Mouse (Mus musculus): Measurements from ENCODE around the gene Pax5.

Gene Pax5

DNA sequence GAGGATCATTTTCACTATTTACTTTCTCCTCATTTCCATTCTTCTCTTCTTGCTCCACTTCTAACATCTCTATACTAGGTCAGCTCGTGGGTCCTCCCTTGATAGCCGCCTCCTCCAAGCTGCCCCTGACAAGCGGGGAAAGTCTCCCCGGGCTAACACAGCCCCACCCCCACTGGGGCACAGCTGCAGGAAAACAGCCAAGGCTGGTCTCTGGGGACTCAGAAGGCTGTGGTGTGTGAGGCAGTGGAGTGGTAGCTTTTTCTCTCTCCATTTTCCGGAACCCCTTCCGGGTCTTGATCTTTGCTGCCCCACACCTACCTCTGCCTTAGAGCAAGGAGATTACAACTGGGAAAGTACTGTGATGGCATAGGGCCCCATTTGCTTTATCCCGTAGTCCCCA, 4.3 kb downstream of the Pax5 start:
- in situ Hi-C loops (cut with MboI, MseI), result no loop called here

DNA sequence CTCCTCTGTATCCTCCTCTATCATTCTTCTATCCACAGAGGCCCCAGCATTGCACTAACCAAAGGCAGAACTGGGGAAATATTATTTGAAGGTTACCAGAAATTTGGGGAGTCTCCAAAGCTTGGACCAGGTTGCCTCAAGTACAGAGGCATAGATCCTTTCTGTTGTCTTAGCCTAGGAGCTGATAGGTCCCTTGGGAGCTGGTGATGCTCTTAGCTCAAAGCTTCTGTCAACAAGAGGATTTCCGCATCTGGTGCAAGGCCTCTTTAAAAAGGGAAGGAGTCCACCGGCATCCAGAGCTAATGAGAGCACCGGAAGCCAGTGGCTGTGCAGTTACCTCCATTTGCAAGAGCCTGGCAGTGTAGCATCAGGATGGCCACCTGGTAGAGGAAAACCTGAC, 5.1 kb downstream of the Pax5 start:
- in situ Hi-C loops (cut with MboI, MseI), result no loop called here

DNA sequence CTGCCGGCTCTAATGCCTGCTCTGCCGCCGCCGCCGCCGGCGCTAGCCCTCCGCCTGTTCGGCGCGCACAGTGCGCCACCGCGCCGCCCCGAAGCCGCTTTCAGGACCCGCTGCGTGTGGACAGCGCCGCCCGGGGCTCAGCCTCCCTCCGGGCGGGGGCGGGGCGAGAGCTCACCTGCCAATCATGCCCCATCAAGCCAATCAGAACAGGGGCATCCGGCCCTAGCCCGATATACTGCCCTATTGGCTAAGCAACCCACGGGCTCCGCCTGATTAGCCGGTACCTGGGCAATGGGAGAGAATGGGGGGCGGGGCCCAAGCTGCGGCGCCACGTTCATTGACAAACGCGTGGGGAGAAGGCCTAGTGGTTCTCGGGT, 5.9 kb downstream of the Pax5 start:
- in situ Hi-C loops (cut with MboI, MseI), result no loop called here

DNA sequence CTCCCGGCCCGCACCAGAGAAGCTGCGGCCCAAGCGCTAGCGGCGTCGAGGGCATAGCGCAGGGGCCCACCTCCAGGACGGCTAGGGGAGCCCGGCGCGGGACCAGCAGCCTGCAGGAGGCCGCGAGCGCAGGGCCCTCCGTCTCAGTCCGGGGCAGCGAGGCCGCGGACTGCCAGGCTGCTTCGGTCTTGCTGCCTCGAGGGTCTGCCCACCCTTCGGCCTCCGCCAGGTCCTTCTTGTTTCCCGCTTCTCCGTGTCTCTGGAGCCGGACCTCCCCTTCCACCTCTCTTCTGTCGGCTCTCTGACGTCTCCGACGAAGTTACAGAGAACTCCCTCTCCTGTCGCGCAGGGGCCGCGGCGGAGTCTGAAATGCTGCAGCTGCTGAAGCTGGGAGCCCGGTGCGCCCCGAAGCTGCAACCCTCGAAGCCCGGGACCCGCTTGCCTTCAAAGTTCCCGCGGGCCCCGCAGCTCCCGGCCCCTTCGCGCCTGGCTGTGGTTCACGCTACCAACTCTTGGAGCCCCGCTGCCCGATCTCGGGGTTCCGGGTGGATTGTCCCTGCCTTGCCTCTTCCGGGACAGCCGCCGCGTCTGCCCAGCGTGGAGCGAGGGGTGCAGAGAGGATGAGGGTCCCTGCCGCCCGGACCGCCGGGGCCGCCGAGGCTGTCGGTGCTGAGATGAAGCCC, 6.5 kb downstream of the Pax5 start:
- in situ Hi-C loops (cut with MboI, MseI), result no loop called here

DNA sequence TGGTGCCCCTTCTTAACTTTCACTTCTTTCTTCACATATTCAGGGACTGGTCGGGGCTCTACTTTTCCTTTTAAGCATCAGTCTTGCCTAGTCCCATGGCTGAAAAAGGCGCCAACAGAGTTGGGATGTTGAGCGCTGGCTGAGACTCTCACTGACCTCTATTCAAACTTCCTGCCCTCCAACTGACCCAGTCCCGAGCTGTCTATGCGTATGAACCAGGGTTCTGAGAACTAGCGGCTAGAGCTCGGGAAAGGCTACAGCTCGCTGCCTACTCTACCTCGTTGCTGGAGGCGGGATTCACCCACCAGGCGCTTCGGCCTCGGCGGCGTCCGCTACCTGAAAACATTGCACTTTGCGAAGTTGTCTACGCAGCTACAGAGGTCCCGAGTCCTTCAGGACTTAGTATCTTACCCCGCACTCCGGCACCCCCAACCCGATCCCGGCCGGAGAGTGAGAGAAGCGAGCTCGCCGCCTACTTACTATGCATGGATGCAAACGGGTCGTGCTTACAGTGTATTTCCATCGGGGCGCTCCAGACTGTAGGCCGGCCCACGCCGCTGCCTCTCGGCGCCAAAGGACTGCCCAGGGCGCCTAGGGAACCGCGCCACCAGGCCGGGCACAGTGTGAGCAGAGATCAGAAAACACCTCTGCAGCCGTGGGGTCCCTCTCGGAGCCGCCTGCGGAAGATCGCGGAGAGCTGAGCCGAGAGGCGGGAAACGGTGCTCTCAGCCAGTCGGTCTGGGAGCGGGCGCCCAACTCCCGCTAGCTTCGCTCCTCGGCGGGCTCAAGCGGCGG, 7.2 kb downstream of the Pax5 start:
- in situ Hi-C loops (cut with MboI, MseI), result no loop called here

DNA sequence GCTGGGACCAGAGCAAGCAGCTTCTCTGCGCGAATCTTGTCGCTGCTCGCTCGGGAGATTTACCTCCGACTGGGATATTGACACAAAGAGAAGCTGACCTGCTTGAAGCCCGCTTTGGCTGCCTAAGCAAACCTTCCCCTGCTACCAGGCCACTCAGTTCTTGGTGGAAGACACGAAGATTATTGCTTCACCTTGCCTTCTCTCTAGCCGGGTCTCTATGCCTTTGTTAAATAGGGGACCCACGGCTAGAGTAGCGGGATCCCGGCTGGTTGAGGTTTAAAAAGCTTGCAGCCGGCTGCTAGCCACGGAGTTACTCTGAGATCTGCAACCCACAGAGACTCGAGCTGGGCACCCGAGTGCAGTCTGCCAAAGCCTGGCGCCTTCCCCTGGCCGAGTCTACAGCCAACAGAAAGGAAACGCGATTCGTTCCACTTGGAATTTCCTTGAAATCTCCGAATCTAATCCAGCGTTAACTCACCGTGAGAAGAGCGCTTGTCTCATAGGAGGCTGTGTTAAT, 8.2 kb downstream of the Pax5 start:
- in situ Hi-C loops (cut with MboI, MseI), result no loop called here

DNA sequence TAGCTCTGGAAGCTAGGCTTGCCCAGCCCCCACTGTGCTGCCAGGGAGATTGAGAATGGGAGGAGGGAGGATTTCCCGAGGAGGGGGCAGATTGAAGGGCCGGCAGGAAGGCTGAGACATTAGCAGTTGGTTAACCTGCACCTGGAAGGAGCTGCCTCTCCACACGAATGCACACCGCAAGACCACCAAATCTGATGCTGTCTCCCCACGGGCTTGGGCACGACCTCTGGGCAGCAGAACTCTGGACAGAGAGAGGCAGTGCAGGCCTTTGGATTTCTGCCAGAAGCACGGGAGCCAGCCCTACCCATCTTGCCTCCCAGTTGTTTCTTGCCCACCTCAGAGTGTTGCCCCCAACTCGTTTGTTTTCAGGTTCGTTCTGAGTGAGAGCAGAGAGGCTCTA, 8.8 kb downstream of the Pax5 start:
- in situ Hi-C loops (cut with MboI, MseI), result no loop called here

DNA sequence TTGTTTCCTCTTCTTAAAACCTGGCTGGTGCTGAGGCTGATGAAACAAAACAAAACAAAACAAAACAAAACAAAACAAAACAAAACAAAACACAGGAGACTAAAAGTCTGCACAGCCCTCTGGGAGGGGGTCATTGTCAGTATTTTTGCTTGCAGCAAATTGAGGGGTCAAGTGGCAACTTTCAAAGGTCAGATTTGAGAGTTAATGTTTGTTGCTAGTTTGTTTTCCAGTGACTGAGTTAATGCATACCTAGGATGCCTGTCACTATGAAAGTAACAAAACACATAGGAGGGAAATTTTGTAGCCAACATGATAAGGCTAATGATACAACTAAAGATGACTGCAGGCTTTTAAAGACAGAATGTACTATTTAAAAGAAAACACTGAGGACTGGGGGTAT, 13.6 kb downstream of the Pax5 start:
- in situ Hi-C loops (cut with MboI, MseI), result no loop called here

DNA sequence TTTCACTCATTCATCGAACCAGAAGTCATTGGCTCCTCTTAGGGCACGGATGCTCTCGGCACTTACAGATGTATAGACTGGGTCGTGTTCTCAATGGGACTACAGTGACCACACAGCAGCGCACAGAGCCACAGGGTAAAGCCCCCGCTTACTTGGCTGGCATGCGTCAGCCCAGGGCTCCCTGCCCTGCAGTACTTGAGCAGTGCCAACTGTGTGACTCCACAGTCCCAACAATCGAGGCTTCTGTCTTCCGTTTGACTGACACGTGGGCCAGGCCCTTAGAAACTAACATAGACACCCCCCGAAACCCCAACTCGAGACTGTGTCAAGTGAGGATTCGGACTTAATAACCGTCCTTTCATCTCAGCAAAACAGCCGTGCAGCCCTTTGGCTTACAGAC, 15.9 kb downstream of the Pax5 start:
- in situ Hi-C loops (cut with MboI, MseI), result no loop called here

DNA sequence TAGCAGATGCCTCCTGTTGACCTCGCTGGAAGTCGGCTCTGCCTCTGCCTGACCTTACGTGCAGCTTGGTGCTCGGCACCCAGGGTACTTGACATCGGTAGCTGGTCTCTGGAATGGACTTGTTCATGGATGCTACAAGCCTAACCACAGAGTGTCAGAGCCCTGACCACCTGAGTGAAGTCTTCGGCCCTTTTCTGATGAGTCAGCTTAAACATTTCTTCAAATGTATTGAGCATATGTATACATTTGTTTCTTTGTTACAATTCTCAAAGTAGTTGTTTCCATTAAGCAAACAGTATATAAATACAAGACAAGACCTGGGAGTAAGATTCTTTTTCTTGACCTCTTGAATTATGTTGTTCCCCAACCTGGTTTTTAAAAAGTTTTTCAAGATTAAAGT, 24.7 kb downstream of the Pax5 start:
- in situ Hi-C loops (cut with MboI, MseI), result no loop called here

DNA sequence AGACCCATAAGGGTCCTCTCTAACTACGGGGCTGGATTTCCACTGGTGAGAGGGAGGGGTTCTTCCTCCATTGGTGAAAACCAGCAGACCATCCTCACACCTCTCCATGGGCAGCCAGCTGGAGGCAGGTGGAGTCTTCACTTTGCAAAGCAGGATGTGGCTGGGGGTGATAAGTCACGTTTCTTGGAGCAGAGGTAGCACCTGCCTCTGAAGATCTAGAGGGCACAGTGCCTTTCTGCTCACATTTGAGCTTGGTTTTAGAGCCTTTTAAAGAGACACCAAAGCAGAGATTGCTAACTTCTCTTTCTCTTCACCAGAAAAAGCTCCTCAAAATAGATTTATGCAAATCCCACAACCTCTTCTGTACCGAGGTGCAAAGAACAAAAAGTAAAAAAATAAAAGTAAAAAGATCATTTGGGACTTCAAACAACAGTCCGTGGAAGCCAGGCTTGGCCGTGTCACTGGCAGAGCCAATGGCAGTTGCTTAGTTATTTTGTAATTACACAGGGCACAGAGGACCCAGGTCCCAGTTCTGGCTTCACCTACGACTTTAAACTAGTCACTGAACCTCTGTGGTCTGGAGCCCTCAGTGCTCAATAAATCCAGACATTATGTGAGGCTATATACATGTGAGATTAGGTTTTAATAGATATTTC, 29.9 kb downstream of the Pax5 start:
- in situ Hi-C loops (cut with MboI, MseI), result no loop called here

DNA sequence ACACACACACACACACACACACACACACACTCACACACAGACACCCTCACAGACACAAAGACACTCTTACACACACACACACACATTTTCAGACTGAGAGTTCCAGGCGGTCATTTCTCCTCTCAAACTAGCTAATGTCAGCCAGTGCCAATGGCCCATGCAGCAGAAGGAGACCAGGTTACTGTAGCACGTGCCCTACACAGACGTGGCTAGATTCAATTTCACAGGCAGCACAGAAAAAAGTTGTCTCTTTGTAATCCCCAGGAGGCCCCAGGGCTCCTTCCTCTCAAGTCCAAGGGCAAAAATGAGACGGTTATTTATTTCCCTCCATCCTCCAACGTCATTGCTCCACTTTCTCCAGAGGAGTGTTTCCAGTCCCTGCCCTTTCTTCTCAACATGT, 31.6 kb downstream of the Pax5 start:
- in situ Hi-C loops (cut with MboI, MseI), result no loop called here

DNA sequence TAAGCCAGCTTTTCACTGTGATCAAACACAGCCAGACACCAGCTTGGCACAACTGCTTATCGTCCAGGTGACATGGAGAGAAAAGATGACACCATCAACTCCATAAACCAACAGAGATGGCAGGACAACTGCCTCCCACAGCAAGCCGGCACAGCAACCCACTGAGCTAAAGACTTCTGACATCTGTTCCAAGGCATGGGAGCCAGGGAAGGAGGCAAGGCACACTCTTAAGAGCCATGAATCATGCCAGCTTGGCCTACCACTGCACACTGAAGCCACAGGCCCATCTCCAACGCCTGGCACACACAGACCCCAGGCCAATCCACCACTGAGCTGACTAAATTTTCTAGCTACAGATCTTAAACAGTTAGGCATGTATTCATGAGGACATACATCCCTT, 32.3 kb downstream of the Pax5 start:
- in situ Hi-C loops (cut with MboI, MseI), result no loop called here

DNA sequence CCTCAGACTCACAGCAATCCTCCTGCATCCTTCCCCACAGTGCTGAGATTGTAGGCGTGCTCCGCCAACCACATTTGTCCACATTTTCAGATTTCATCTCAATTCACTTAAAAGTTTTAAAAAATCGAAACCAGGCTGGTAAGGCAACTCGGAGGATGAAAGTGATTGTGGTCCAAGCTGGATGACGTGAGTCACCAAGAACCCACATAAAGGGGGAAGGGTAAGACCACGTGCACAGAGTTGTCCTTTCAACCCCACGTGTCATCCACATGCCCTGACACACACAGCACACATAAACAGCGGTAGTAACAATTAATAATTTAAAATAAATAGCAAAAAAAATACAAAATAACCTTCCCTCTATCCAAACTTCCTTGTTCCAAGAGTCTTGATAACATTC, 35.3 kb downstream of the Pax5 start:
- in situ Hi-C loops (cut with MboI, MseI), result loop anchor here in 1 of 2 experiments (5.0 kb wide), 1 partner anchor 103 kb away; no protein-coding TSS in a partner anchor

DNA sequence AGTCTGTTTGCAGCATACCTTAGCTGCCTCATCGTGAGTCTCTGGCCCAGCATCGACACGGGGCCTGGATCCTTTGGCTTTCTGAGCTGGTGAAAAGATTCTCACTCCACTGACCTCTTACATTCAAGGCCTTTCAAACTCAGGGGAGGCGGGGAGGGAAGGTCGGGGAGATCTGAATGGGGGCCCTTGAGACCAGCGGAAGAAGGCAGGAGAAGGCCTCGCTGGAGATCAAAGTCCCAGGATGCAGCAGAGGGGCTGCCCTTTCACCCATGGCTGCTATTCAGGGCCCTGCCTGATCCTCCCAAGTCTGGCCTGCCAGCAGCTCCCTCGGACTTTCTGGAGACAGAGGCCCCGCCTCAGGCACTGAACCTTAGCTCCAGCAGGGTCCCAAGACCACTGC, 36.6 kb downstream of the Pax5 start:
- in situ Hi-C loops (cut with MboI, MseI), result loop anchor here in 1 of 2 experiments (5.0 kb wide), 1 partner anchor 101 kb away; no protein-coding TSS in a partner anchor

DNA sequence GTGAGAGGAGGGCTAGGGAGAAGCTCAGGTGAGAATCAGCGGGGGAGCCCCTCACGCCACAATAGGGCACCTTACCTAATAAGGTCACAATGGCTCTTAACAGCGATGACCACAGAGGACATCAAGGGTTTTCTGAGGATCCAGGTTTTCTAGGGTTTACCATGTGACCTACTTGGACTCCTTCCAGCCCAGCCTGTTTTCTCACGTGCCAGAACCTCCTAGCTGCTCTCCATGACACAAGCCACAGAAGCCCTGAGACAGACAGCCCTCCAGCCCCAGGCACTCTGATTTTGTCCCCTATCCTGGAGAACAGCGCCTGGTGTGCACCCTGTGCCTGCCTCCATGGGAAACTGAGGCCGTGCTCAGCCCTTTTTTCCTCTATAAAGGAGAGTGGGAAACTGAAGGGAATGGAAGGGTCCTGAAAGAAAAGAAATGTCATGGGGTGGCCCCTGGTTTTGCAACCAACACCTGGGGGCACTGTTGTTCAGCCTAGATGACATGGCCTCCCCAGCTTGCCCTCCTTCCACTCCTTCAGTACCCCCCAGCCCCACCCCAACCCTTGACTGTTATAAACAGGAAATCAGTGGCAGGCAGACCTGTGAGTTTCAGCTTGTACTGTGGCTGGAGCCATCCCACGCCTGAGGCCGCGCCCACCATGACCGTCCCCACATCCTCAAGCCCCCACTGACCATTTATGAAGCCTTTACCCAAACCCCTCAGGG, 37.9 kb downstream of the Pax5 start:
- in situ Hi-C loops (cut with MboI, MseI), result loop anchor here in 1 of 2 experiments (5.0 kb wide), 1 partner anchor 100 kb away; no protein-coding TSS in a partner anchor

DNA sequence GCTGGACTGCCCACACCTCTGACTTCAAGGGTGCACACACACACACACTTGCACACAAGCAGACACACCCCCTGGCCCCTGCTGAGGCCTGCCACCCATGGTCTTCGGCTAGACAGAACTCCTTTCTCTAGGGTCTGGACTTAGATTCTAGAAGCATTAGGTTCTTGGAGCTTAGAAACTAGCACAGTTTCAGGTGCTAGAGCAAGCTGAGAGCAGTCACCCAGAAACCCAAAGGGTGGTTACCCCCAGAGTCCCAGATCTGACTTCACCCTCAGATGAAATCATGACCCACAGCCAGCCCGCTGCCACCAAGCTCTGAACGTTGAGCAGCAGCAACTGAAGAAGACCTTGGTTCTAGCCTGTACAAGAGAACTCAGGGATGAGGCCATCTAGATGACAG, 38.8 kb downstream of the Pax5 start:
- in situ Hi-C loops (cut with MboI, MseI), result loop anchor here in 1 of 2 experiments (5.0 kb wide), 1 partner anchor 99 kb away; no protein-coding TSS in a partner anchor

DNA sequence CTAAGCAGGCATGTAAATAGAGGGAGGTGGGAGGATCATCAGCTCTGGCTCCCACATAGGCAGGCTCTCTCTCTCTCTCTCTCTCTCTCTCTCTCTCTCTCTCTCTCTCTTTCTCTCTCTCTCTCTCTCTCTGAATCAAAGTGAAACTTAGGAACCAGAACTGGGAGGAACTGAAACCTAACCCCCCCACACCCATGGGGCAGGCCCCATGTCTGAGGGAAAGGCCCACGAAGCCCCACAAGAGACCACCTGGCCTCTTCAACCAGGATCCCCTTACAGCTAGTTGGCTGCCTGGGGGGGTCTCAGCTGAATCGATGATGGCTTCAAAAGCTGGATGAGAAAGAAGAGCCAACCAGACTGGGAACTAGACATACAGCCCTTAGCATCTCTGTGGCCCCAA, 39.3 kb downstream of the Pax5 start:
- in situ Hi-C loops (cut with MboI, MseI), result loop anchor here in 1 of 2 experiments (5.0 kb wide), 1 partner anchor 99 kb away; no protein-coding TSS in a partner anchor

DNA sequence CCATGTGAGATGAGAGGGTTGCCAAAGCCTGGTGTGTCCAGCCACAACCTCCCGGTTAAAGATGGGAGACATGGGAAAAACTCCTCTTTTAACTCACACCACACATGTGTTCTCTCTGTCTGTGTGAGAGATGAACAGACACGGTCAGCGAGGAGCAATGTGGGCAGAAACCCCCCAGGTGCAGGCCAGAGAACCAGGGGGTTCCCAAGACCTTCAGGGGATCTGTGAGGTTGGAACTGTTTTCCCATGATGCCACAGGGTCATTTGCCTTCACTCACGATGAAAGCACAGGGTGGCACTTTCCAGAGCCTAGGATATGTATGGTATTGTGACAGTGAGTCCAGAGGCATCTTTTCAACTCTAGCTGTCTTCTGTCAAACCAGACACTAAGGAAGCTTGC, 39.9 kb downstream of the Pax5 start:
- in situ Hi-C loops (cut with MboI, MseI), result loop anchor here in 1 of 2 experiments (5.0 kb wide), 1 partner anchor 98 kb away; no protein-coding TSS in a partner anchor

DNA sequence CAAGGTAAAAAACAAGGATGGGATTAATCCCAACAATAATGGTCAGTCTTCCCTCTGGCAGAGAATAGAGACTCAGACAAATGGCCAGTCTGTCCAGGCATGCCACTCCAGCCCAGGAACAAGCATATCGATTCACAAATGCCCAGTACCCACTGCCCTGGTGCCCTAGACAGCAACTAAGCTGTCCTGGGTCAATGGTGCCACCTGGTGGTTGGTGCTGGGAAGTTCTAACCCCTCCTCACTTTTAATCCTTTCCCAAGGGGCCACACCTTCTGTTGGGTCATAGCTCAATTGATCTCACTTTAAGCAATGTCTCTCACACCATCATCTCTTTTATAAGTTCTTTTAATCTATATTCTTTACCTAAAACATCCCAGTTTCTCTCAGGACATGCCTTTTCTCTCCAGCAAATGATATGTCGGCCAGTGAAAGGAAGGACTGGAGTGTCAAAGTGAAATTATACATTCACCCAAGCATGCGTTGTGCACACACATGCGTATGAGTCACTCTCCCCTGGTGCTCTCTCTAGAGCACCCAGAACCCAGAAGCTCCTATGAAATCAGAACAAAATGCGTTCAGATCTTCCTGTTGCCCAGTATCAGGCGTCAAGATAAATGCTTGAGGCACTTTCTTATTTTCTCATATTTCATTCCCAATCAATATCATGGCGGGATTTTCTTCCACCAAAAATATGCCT, 40.7 kb downstream of the Pax5 start:
- in situ Hi-C loops (cut with MboI, MseI), result loop anchor here in 1 of 2 experiments (5.0 kb wide), 1 partner anchor 97 kb away; no protein-coding TSS in a partner anchor

DNA sequence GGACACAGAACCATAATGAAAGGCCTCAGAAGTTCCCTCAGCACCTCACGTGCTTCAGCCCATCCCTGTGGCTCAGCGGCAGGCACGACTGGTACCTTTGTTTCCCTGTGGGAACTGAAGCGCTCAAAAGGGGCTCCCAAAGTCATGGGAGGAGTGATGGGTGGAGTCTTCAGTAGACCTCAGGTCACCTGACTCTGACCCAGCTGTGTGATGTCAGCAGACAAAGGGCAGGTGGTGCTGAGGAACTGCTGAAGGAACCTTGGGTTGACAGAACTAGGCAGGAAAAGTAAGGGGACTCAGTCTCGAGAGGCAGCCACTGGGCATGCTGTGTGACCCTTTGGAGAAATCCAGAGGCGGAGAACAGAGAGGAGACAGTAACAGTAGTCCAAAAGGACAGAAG, 41.7 kb downstream of the Pax5 start:
- in situ Hi-C loops (cut with MboI, MseI), result no loop called here

Measured in T-helper 17 cell (primary cell).